Mouse (Mus musculus): ENCODE measurements at regions not wholly inside any gene's neighbourhood (a gene's known extent, or its start where the extent isn't known, plus 50 kb on each side); places are given as distances from the start of the nearest gene placed in this dataset.

DNA sequence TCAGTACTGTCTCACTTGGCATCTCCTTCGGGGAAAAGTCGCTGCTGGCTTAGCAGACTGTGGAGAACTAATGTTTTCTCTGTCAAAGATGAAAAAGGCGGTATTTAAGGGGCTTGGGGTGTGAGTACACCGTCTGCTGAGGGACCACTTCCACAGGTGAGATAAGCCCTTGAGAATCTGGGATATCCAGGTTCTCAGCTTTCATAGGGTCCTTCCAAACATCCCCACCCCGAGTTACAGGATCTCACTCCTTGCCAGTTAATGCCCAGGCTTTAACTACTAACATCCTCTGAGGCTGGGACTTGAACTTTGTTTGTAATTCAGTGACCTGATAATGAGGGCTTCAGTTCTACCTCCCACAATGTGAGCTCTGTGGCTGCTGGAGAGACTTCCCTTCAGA, 86.9 kb downstream of the Emp1 start:
- TF ChIP-seq CTCF (IDR thresholded peaks at IDR 0.05; ENCODE audit: control insufficient read depth, insufficient read depth, low read length) (no peak), POLR2A (IDR thresholded peaks at IDR 0.05; ENCODE audit: borderline replicate concordance, control insufficient read depth, low read depth, low read length) (no peak)
